Mouse (Mus musculus): Measurements from ENCODE around the gene Otc.

Gene Otc

GRCm38 (mm10) chrX:10251852-10252504, at the start of gene Otc:
Otc (plus strand) TSS chrX:10252305.
- no peak for DNase-seq

- no peak for DNase-seq
These were observed 46.2 kb upstream of the Otc start for GRCm38 (mm10) chrX:10205937-10206336.

GRCm38 (mm10) chrX:10215972-10216371, 36.1 kb upstream of the Otc start:
- DNase-seq: no peak

GRCm38 (mm10) chrX:10216410-10216949, 35.6 kb upstream of the Otc start, which contains the start of gene Rpgr:
Rpgr (minus strand) TSS chrX:10216920.
- DNase-seq: peak; percentile 82 to 86

- no peak for DNase-seq
These were observed 32.8 kb upstream of the Otc start for GRCm38 (mm10) chrX:10219281-10219680.

- no peak for DNase-seq
These were observed 19.1 kb upstream of the Otc start for GRCm38 (mm10) chrX:10233051-10233450.

GRCm38 (mm10) chrX:10234617-10235016, 17.5 kb upstream of the Otc start:
- DNase-seq: no peak

- DNase-seq: no peak
These were observed 12.6 kb upstream of the Otc start for GRCm38 (mm10) chrX:10239515-10239914.

- DNase-seq: no peak
These were observed 8.2 kb upstream of the Otc start for GRCm38 (mm10) chrX:10243916-10244315.

- no peak for DNase-seq
These were observed 748 bp upstream of the Otc start for GRCm38 (mm10) chrX:10251357-10251756.

GRCm38 (mm10) chrX:10257774-10258173, 5.7 kb downstream of the Otc start:
- DNase-seq: no peak

- no peak for DNase-seq
These were observed 6.2 kb downstream of the Otc start for GRCm38 (mm10) chrX:10258260-10258659.

- no peak for DNase-seq
These were observed 16.2 kb downstream of the Otc start for GRCm38 (mm10) chrX:10268308-10268707.

GRCm38 (mm10) chrX:10268761-10269437, 16.8 kb downstream of the Otc start:
- no peak for DNase-seq

- DNase-seq: no peak
These were observed 45.2 kb downstream of the Otc start for GRCm38 (mm10) chrX:10297341-10297740.

- no peak for DNase-seq
These were observed 66.1 kb downstream of the Otc start for GRCm38 (mm10) chrX:10318176-10318575.

GRCm38 (mm10) chrX:10330246-10330645, 78.1 kb downstream of the Otc start:
- DNase-seq: no peak

- DNase-seq: no peak
These were observed 79.6 kb downstream of the Otc start for GRCm38 (mm10) chrX:10331749-10332148.

GRCm38 (mm10) chrX:10336816-10337215, 84.7 kb downstream of the Otc start:
- DNase-seq: no peak

GRCm38 (mm10) chrX:10355867-10356266, 103.8 kb downstream of the Otc start:
- DNase-seq: no peak
